Mouse (Mus musculus) embryonic stem cell, embryonic (primary cell): ENCODE measurements around the gene Smarcd2.

Experiments used
- CTCF ChIA-PET, 4 experiments: fragments of 300-600 bp in 2 of 4; fragments of 350-600 bp in 2 of 4; sonication (Branson Sonifier 250); formaldehyde crosslinking; loops; one replicate each; lab custom pipeline; 2022; ENCODE audit warnings: inconsistent platforms in 2 of 4; lab: Charles Lee
- POLR2A ChIA-PET, 4 experiments: fragments of 300-600 bp in 2 of 4; fragments of 350-600 bp in 2 of 4; sonication (Branson Sonifier 250); formaldehyde crosslinking; loops; one replicate each; lab custom pipeline; 2022; ENCODE audit warnings: antibody characterized with exemption in 4 of 4, inconsistent platforms in 1 of 4; lab: Charles Lee

Smarcd2 gene

GRCm38 (mm10) chr11:106220603-106221002 is 52.2 kb downstream of the Smarcd2 start:
- POLR2A ChIA-PET = interaction anchor here in 2 of 4 experiments (0.9 to 3.5 kb wide), 12 partner anchors 16 to 55 kb away, joined by 3 to 16 read pairs (median 4); partner anchors contain the start of genes Smarcd2 (in 1 of the 2) and Tcam1 (in 1 of the 2)
- CTCF ChIA-PET = no interaction called here

GRCm38 (mm10) chr11:106216730-106217490 is 55.9 kb downstream of the Smarcd2 start, which contains the start of gene Ddx42:
Gene Ddx42 (plus strand): TSS chr11:106216926.
- CTCF ChIA-PET = interaction anchor here in 3 of 4 experiments (0.5 to 1.3 kb wide), 8 partner anchors 9 to 273 kb away, joined by 3 to 5 read pairs (median 4); partner anchors contain the start of genes Map3k3 (in 1 of the 3), Smarcd2 (in 1 of the 3) and Tcam1 (in 1 of the 3)
- POLR2A ChIA-PET = interaction anchor here (0.6 to 5.0 kb wide), 99 partner anchors 9 to 782 kb away, joined by 3 to 144 read pairs (median 5); partner anchors contain the start of genes Smarcd2 (in 3 of the 4), Cep95 (in 2 of the 4), Dcaf7 (in 2 of the 4) and Ddx5 (in 2 of the 4)

GRCm38 (mm10) chr11:106215927-106216729 is 56.6 kb downstream of the Smarcd2 start, which contains the start of gene Ccdc47:
Gene Ccdc47 (minus strand): TSS chr11:106216344.
- ChIA-PET POLR2A (interaction anchor here (0.6 to 5.0 kb wide), 110 partner anchors 9 to 921 kb away, joined by 3 to 144 read pairs (median 4); partner anchors contain the start of genes Smarcd2 (in 3 of the 4), Cep95 (in 2 of the 4), Dcaf7 (in 2 of the 4) and Ddx5 (in 2 of the 4)), CTCF (interaction anchor here in 3 of 4 experiments (0.5 to 1.3 kb wide), 8 partner anchors 9 to 272 kb away, joined by 3 to 5 read pairs (median 4); partner anchors contain the start of genes Map3k3 (in 1 of the 3), Smarcd2 (in 1 of the 3) and Tcam1 (in 1 of the 3))

GRCm38 (mm10) chr11:106215450-106215859 is 57.3 kb downstream of the Smarcd2 start:
- POLR2A ChIA-PET = interaction anchor here (0.6 to 5.0 kb wide), 70 partner anchors 8 to 922 kb away, joined by 3 to 144 read pairs (median 5); partner anchors contain the start of genes Cep95 (in 2 of the 4), Dcaf7 (in 2 of the 4), Ddx5 (in 2 of the 4) and Ftsj3 (in 2 of the 4)
- CTCF ChIA-PET = interaction anchor here in 2 of 4 experiments (1.1 to 1.3 kb wide), 4 partner anchors 19 to 61 kb away, joined by 3 to 4 read pairs (median 4); partner anchors contain the start of genes Smarcd2 (in 1 of the 2) and Tcam1 (in 1 of the 2)

GRCm38 (mm10) chr11:106214856-106215255 is 57.9 kb downstream of the Smarcd2 start:
- CTCF ChIA-PET = no interaction called here

More at GRCm38 (mm10) chr11:106214856-106215255, 57.9 kb downstream of the Smarcd2 start:
- POLR2A ChIA-PET = interaction anchor here in 3 of 4 experiments (1.0 to 5.0 kb wide), 10 partner anchors 13 to 573 kb away, joined by 3 to 144 read pairs (median 12); partner anchors contain the start of genes Cep95 (in 1 of the 3), Ddx5 (in 1 of the 3), Ftsj3 (in 1 of the 3) and Psmc5 (in 1 of the 3)
